Mouse (Mus musculus) lung, embryonic 14.5 days (tissue): ENCODE measurements at regions not wholly inside any gene's neighbourhood (a gene's known extent, or its start where the extent isn't known, plus 50 kb on each side); places are given as distances from the start of the nearest gene placed in this dataset.

ENCODE experiments used
- ATAC-seq: fragments of 200-750 bp; cut with Nextera tagmentation; 2 replicates; pipeline ENCODE4 v1.8.0; 2017; ENCODE audit warnings: mild to moderate bottlenecking, moderate TSS enrichment, moderate library complexity; ENCODE audit not compliant: insufficient read depth
- DNase-seq: peaks from one replicate; pipeline ENCODE4 v3.0.0-alpha.2; 2015
- H3K27ac ChIP-seq: fragments of 300-500 bp; sonication (generic); 2 replicates; pipeline ENCODE4 v1.5.1; 2014; ENCODE audit warnings: low read depth, mild to moderate bottlenecking, moderate library complexity
- H3K27me3 ChIP-seq: fragments of 300-500 bp; sonication (generic); 2 replicates; pipeline ENCODE4 v1.6.1; 2014; ENCODE audit warnings: low read length, control low read depth; ENCODE audit not compliant: insufficient read depth
- H3K36me3 ChIP-seq: fragments of 300-500 bp; sonication (generic); 2 replicates; pipeline ENCODE4 v1.6.1; 2014; ENCODE audit warnings: control low read depth; ENCODE audit not compliant: insufficient read depth
- H3K4me1 ChIP-seq: fragments of 300-500 bp; sonication (generic); 2 replicates; pipeline ENCODE4 v1.6.1; 2014; ENCODE audit warnings: antibody characterized with exemption, control low read depth; ENCODE audit not compliant: insufficient read depth
- H3K4me2 ChIP-seq: fragments of 300-500 bp; sonication (generic); 2 replicates; pipeline ENCODE4 v1.6.1; 2014; ENCODE audit warnings: mild to moderate bottlenecking
- H3K4me3 ChIP-seq: fragments of 300-500 bp; sonication (generic); 2 replicates; pipeline ENCODE4 v1.5.1; 2014; ENCODE audit warnings: low read depth, low read length
- H3K9ac ChIP-seq: fragments of 300-500 bp; sonication (generic); 2 replicates; pipeline ENCODE4 v1.6.1; 2014
- H3K9me3 ChIP-seq: fragments of 300-500 bp; sonication (generic); 2 replicates; pipeline ENCODE4 v1.6.1; 2016; ENCODE audit warnings: low read depth, low read length, control low read depth
- CTCF ChIP-seq: IDR thresholded peaks from 2 replicates; pipeline ENCODE4 v1.5.1; 2016; ENCODE audit warnings: antibody characterized with exemption, low read depth
- WGBS: fragments of 180-500 bp; shearing (Covaris S2); extraction: QIAGEN DNeasy Blood & Tissue Kit; methylation state at CpG from one replicate; pipeline ENCODE4 v1.1.7; 2014; 5-methylcytosine and 5-hydroxymethylcytosine counted together

DNA sequence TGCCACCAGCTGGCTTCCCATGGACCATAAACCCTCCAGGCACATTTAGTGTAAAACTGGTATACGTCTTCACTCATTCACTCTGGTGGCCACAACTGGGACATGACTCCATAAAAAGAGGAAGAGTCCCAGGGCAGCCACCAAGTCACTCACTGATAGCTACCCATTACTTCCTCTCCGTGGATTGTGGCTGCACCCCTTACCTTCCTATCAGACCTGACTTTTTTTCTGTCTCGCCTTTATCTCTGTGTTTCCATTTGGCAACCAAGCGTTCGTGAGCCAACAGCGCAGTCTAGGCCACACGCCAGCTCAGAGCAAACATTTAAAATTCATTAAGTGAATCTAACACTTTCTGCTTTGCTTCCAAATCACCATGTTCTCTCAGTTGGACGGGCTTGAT lies 53.9 kb upstream of the Slc44a1 start:
- H3K9me3 ChIP-seq, result no peaks in the 10 kb centered on the region
- no peak overlapping the region for H3K9ac ChIP-seq
- DNase-seq, result peak; percentile 58
- 72% methylated on average over 8 of the region's 8 CpGs for WGBS
- ATAC-seq, result no peak
- H3K4me3 ChIP-seq, result no peak overlapping the region
- H3K4me1 ChIP-seq, result no peaks in the 10 kb centered on the region
- no peak for TF ChIP-seq CTCF
- H3K27me3 ChIP-seq, result no peaks in the 10 kb centered on the region
- H3K4me2 ChIP-seq, result no peak overlapping the region
- H3K36me3 ChIP-seq, result no peaks in the 10 kb centered on the region
- no peak overlapping the region for H3K27ac ChIP-seq

DNA sequence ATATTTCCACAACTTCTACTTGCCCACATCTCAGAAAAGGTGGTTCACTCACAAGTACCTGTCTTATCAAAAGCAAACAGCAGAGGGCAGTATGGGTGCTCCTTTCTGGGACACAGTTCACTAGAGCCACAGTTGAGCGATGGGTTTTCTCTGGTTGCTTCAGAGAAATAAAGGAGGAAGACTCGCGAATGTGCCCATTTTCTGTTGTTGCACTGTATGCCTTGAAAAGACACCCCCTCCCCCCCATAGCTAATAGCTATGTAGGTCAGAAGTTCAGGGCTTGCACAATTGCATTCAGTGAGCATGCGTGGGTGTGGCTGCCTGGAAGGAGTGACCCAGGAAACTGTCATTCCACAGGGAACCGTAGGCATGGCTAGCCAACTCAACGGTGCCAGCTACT lies 55.5 kb upstream of the Slc44a1 start:
- Histone ChIP-seq H3K27ac (no peak overlapping the region), H3K36me3 (no peaks in the 10 kb centered on the region), H3K4me2 (peak overlapping the region; percentile 6; the same call in 1 of the 2 replicates), H3K27me3 (no peaks in the 10 kb centered on the region), H3K9ac (no peak overlapping the region), H3K4me3 (no peak overlapping the region), H3K4me1 (no peaks in the 10 kb centered on the region), H3K9me3 (no peaks in the 10 kb centered on the region)
- DNase-seq (peak; percentile 95), ATAC-seq (peak; percentile 69)
- peak; percentile 88 for TF ChIP-seq CTCF
- 21% methylated on average over 6 of the region's 6 CpGs for WGBS

DNA sequence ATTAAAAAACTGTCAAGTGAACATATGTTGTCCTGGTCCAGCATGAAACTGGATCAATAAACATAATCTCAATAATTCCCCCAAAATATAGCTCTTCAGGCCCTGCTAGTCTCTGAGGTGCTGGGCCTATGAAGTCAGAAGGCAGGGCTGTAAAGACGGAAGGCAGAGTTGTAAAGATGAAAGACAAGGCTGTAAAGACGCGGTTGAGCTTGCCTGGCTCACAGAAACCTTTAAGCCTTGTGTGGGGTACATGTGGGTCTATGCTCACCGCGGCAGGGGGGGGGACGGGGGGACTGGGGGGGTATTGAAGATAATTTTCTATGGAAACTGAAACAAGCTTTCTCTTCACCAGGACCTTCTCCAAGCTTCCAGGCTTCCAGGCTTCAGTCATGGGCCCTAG lies 56.1 kb upstream of the Slc44a1 start:
- DNase-seq, result no peak
- H3K9ac ChIP-seq, result no peak overlapping the region
- no peak for TF ChIP-seq CTCF
- H3K4me2 ChIP-seq, result no peak overlapping the region
- H3K4me1 ChIP-seq, result no peaks in the 10 kb centered on the region
- H3K4me3 ChIP-seq, result no peak overlapping the region
- no peaks in the 10 kb centered on the region for H3K9me3 ChIP-seq
- H3K27me3 ChIP-seq, result no peaks in the 10 kb centered on the region
- 65% methylated on average over 6 of the region's 6 CpGs for WGBS
- H3K36me3 ChIP-seq, result no peaks in the 10 kb centered on the region
- ATAC-seq, result no peak
- no peak overlapping the region for H3K27ac ChIP-seq

DNA sequence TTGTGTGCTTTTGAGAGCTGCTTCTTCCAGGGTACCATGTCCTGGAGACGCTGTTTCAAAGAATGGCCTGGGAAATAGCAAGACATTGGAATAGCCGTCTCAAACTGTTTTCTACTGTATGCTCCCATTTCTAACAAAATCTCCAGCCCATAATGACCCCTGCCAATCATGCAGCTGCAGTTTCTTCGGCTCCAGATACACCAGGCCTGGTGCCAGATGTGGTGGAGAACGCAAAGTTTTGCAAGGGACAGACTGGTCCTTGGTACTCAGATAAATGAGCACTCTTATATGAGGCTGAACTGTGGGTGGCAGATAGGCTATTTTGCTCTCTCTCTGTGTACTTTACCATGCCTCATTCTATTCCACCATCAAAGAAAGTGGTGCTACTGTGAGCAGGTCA lies 58.2 kb upstream of the Slc44a1 start:
- no peak overlapping the region for H3K9ac ChIP-seq
- 63% methylated on average over 4 of the region's 4 CpGs for WGBS
- DNase-seq (no peak), ATAC-seq (no peak)
- no peaks in the 10 kb centered on the region for H3K9me3 ChIP-seq
- no peak for TF ChIP-seq CTCF
- H3K4me2 ChIP-seq, result no peak overlapping the region
- no peaks in the 10 kb centered on the region for H3K36me3 ChIP-seq
- no peak overlapping the region for H3K27ac ChIP-seq
- no peak overlapping the region for H3K4me3 ChIP-seq
- H3K27me3 ChIP-seq, result no peaks in the 10 kb centered on the region
- H3K4me1 ChIP-seq, result no peaks in the 10 kb centered on the region

DNA sequence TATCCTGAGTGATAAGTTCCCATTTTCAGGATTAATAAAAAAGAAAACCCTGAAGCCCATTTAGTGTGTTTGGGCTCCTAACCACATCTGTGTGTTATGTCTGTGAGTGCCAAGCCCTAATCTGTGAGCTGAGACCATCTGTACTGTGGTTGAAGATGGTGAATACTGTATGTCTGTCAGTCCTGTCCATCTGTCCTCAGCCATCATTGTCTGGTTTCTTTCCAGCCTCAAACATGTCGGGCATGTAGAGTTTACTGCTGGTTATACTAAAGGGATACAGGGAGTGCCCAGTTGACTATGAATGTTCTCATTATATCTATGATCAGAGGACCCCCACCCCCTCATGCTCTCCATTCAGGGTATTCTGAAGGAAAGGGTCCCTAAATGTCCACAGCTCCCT lies 60.4 kb upstream of the Slc44a1 start:
- DNase-seq (no peak), ATAC-seq (no peak)
- Histone ChIP-seq H3K4me1 (no peaks in the 10 kb centered on the region), H3K9me3 (no peaks in the 10 kb centered on the region), H3K27ac (no peak overlapping the region), H3K4me2 (no peak overlapping the region), H3K4me3 (no peak overlapping the region), H3K27me3 (no peaks in the 10 kb centered on the region), H3K36me3 (no peaks in the 10 kb centered on the region), H3K9ac (no peak overlapping the region)
- no peak for TF ChIP-seq CTCF
- 80% methylated on average over 1 of the region's 1 CpGs for WGBS

DNA sequence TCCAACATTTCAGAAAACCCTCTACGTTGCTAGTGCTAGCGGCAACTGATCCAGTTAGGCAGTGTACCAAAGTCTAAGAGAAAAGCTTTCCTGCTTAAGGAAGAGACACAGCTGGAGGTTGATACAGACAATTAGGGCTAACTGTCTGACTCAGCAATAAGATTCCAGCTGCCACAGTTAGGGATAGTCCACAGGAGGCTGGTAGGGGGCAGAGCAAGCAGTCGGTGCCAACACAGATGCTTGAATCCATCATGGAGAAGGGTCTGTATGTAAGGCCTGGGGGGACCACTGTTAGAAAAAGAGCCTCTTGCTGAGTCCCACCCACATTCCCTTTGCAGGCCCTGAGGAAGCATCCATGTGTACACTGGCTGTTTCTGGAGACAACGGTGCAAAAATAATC lies 63.2 kb upstream of the Slc44a1 start:
- DNase-seq (peak; percentile 71), ATAC-seq (peak; percentile 76; the same call in 1 of the 2 replicates)
- no peak overlapping the region for H3K27ac ChIP-seq
- H3K4me1 ChIP-seq, result no peaks in the 10 kb centered on the region
- H3K9ac ChIP-seq, result no peak overlapping the region
- no peaks in the 10 kb centered on the region for H3K36me3 ChIP-seq
- H3K4me3 ChIP-seq, result no peak overlapping the region
- no peak for TF ChIP-seq CTCF
- no peaks in the 10 kb centered on the region for H3K27me3 ChIP-seq
- no peak overlapping the region for H3K4me2 ChIP-seq
- WGBS, result 63% methylated on average over 4 of the region's 4 CpGs
- no peaks in the 10 kb centered on the region for H3K9me3 ChIP-seq

DNA sequence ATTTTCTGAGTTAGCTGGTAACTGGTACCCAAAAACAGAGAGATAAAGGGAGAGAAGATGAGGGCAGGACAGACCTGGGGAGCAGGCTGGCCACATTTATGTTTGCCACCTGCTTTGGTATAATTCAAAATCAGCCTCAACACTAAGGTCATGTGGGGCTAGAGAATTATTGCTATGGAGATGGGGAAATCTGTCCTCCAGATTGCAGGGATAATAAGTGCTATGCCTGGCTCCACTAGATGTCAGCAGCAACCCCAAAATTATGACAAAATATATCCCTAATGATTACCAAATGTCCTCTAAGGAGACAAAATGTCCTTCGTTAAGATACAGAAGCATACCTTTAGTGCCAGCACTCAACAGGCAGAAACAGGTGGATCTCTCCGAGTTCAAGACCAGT lies 83.8 kb upstream of the Slc44a1 start:
- H3K27me3 ChIP-seq, result no peaks in the 10 kb centered on the region
- WGBS, result 75% methylated on average over 2 of the region's 2 CpGs
- H3K4me2 ChIP-seq, result no peak overlapping the region
- ATAC-seq, result no peak
- H3K4me3 ChIP-seq, result no peak overlapping the region
- DNase-seq, result peak; percentile 17
- H3K9ac ChIP-seq, result no peak overlapping the region
- H3K9me3 ChIP-seq, result no peaks in the 10 kb centered on the region
- H3K36me3 ChIP-seq, result no peaks in the 10 kb centered on the region
- H3K27ac ChIP-seq, result no peak overlapping the region
- H3K4me1 ChIP-seq, result no peaks in the 10 kb centered on the region
- peak; percentile 42 for TF ChIP-seq CTCF

DNA sequence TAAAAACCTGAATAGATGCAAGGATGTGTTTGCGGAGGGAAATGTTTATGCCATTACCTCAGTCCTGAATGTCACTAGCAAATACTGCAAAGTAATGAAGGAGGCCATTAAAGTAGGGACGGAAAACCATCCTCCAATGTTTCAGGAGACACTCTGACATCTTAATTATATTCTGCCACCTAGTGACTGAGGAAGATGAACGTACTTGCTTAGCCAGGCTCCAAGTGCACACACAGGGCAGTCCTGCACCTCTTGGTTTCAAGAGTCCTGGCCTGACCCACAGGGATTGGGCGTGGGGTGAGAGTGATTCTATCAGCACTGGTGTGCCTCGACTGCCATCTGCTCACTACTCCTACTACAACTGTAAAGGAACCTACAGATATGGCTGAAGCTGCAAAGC lies 85.3 kb upstream of the Slc44a1 start:
- DNase-seq (peak; percentile 78), ATAC-seq (peak; percentile 65; the same call in 1 of the 2 replicates)
- Histone ChIP-seq H3K9me3 (no peaks in the 10 kb centered on the region), H3K9ac (no peak overlapping the region), H3K27me3 (no peaks in the 10 kb centered on the region), H3K4me3 (no peak overlapping the region), H3K36me3 (no peaks in the 10 kb centered on the region), H3K4me1 (no peaks in the 10 kb centered on the region), H3K27ac (no peak overlapping the region), H3K4me2 (no peak overlapping the region)
- peak; percentile 67 for TF ChIP-seq CTCF
- WGBS, result 24% methylated on average over 5 of the region's 5 CpGs
